Mouse (Mus musculus): Measurements from ENCODE around the gene Qrich2.

GRCm38 (mm10) chr11:116394769-116395168 lies 71.3 kb downstream of the Qrich2 start:
- TF ChIP-seq CTCF (IDR thresholded peaks at IDR 0.05; ENCODE audit: insufficient read depth, low read depth, low read length) (no peak), POLR2A (IDR thresholded peaks at IDR 0.05; ENCODE audit: insufficient read depth, low read depth, low read length) (no peak)

All from olfactory bulb, adult 2 months (tissue).